Comparison of ENCODE assay signal across 16 mouse cellular contexts in genomic region chr17:44438526-44438925, GRCm38 (mm10).
"Had no signal": no experiment of that assay in that cellular context is flagged by ENCODE, and none has a peak within 500 bp of the region (broad histone marks: within the 10 kb centered on the region; RNA-seq: fewer than 3 reads in every experiment).

No protein-coding gene starts in this region.

- H3K27me3 ChIP-seq: liver, embryonic 12.5 days; liver, embryonic 15.5 days; midbrain, embryonic 12.5 days; midbrain, embryonic 15.5 days; neural tube, embryonic 13.5 days had no signal

- H3K9me3 ChIP-seq: limb, embryonic 10.5 days; limb, embryonic 13.5 days; liver, embryonic 12.5 days; liver, embryonic 15.5 days; midbrain, embryonic 12.5 days; midbrain, embryonic 15.5 days; neural tube, embryonic 13.5 days had no signal

- H3K36me3 ChIP-seq: limb, embryonic 10.5 days; limb, embryonic 13.5 days; liver, embryonic 12.5 days; liver, embryonic 15.5 days; midbrain, embryonic 12.5 days; midbrain, embryonic 15.5 days; neural tube, embryonic 13.5 days had no signal

- H3K9ac ChIP-seq: limb, embryonic 13.5 days; liver, embryonic 12.5 days; liver, embryonic 15.5 days; midbrain, embryonic 12.5 days; midbrain, embryonic 15.5 days; neural tube, embryonic 13.5 days had no signal

- H3K4me2 ChIP-seq: limb, embryonic 13.5 days; liver, embryonic 12.5 days; liver, embryonic 15.5 days; midbrain, embryonic 12.5 days; midbrain, embryonic 15.5 days; neural tube, embryonic 13.5 days had no signal

- ATAC-seq: liver, embryonic 12.5 days; midbrain, embryonic 15.5 days had no signal

- H3K27ac ChIP-seq: limb, embryonic 10.5 days; limb, embryonic 13.5 days; liver, embryonic 12.5 days; liver, embryonic 15.5 days; midbrain, embryonic 12.5 days; midbrain, embryonic 15.5 days; neural tube, embryonic 13.5 days had no signal

- DNase-seq: kidney, adult 9 months; kidney, postnatal 14 days; kidney, postnatal 4 days; liver; lung, adult 18-20 months; lung, postnatal 14 days; lung, postnatal 4 days; thymus, adult 18-20 months; thymus, postnatal 14 days had no signal

- H3K4me3 ChIP-seq: limb, embryonic 10.5 days; limb, embryonic 13.5 days; liver, embryonic 12.5 days; liver, embryonic 15.5 days; midbrain, embryonic 12.5 days; midbrain, embryonic 15.5 days; neural tube, embryonic 13.5 days had no signal

- H3K4me1 ChIP-seq: liver, embryonic 12.5 days; liver, embryonic 15.5 days; midbrain, embryonic 12.5 days; midbrain, embryonic 15.5 days; neural tube, embryonic 13.5 days had no signal
